Mouse (Mus musculus): ENCODE measurements around the gene Gramd1c.

DNA sequence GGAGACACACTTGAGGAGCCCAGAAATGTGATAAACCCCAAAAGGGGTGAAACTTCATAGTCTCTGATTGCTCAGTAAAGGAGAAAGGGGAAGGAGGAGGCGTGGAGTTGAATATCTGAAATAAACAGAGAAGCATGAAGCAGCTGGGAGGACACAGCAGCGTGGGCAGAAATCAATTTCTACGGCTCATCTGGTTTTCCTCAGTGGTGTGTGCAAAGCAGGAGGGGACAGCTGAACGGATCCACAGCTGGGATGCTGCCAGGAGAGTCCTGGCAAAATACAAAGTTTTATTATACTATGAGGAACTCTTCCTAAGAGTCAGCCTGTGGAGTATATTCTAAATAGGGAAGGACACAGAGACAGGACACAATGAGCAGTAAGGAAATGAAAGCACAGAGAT is 45.9 kb upstream of the Gramd1c start:
- TF ChIP-seq CTCF (IDR thresholded peaks at IDR 0.05; ENCODE audit: borderline replicate concordance, extremely low read depth, insufficient read depth, insufficient read length): no peak
- no peak for TF ChIP-seq POLR2A (IDR thresholded peaks at IDR 0.05; ENCODE audit: borderline replicate concordance, extremely low read depth, insufficient read depth, insufficient read length, poor library complexity, severe bottlenecking)

Data from brain, embryonic 14.5 days (tissue).